Mouse (Mus musculus): ENCODE measurements around the gene Nfkbib.

GRCm38 (mm10) chr7:28732341-28733142, 34.8 kb downstream of the Nfkbib start:
- TF ChIP-seq CTCF (IDR thresholded peaks at IDR 0.05; ENCODE audit: control insufficient read depth, insufficient read depth, low read length) (no peak), POLR2A (IDR thresholded peaks at IDR 0.05; ENCODE audit: borderline replicate concordance, control insufficient read depth, low read depth, low read length) (no peak)

Data from bone marrow, adult 2 months (tissue).